Mouse (Mus musculus): Measurements from ENCODE around the gene Lce1e. TPM values are rescaled to one million over a fixed set of nuclear protein-coding genes. Genes with fewer than 3 reads are reported as not detected.

Gene Lce1e
- polyA plus RNA-seq (2015; fragmentation: Nextera tagmentation; extraction: Ambion mirVana), result not detected in 2 replicates

GRCm38 (mm10) chr3:92708974-92709373 lies at the start of gene Lce1e:
Gene Lce1e (minus strand): TSS chr3:92709074.
- Histone ChIP-seq H3K9me3 (replicated peaks; ENCODE audit: low read length) (no peaks in the 10 kb centered on the region), H3K4me1 (replicated peaks; ENCODE audit: insufficient read depth, low read length) (no peaks in the 10 kb centered on the region), H3K27ac (no peak within 1 kb of the TSS), H3K27me3 (ENCODE audit: insufficient read depth, low read length) (no peaks in the 10 kb centered on the region), H3K4me3 (replicated peaks; ENCODE audit: low read depth, low read length) (no peak within 1 kb of the TSS), H3K36me3 (ENCODE audit: insufficient read depth, low read length) (no peaks in the 10 kb centered on the region), H3K4me2 (ENCODE audit: low read length) (no peak within 1 kb of the TSS), H3K9ac (ENCODE audit: low read depth, low read length) (no peak within 1 kb of the TSS)
- WGBS, result 92% methylated on average over 2 of the region's 2 CpGs
- TF ChIP-seq CTCF (IDR thresholded peaks at IDR 0.05; ENCODE audit: low read depth), result no peak
- DNase-seq (ENCODE audit: low spot score) (no peak), ATAC-seq (replicated peaks; ENCODE audit: low FRiP score, low read depth) (no peak)

- DNase-seq (ENCODE audit: low spot score) (peak; percentile 1), ATAC-seq (replicated peaks; ENCODE audit: low FRiP score, low read depth) (no peak)
- Histone ChIP-seq H3K27ac (no peak overlapping the region), H3K4me1 (replicated peaks; ENCODE audit: insufficient read depth, low read length) (no peaks in the 10 kb centered on the region), H3K4me3 (replicated peaks; ENCODE audit: low read depth, low read length) (no peak overlapping the region), H3K27me3 (ENCODE audit: insufficient read depth, low read length) (no peaks in the 10 kb centered on the region), H3K9ac (ENCODE audit: low read depth, low read length) (no peak overlapping the region), H3K9me3 (replicated peaks; ENCODE audit: low read length) (no peaks in the 10 kb centered on the region), H3K36me3 (ENCODE audit: insufficient read depth, low read length) (no peaks in the 10 kb centered on the region), H3K4me2 (ENCODE audit: low read length) (no peak overlapping the region)
- WGBS, result 38% methylated on average over 3 of the region's 3 CpGs
- peak; percentile 39; the same call in 1 of the 2 replicates for TF ChIP-seq CTCF (IDR thresholded peaks at IDR 0.05; ENCODE audit: low read depth)
Observed at GRCm38 (mm10) chr3:92753197-92753596, 44.3 kb upstream of the Lce1e start.

- no peak for DNase-seq (ENCODE audit: low spot score)
- Histone ChIP-seq H3K4me3 (replicated peaks; ENCODE audit: low read depth, low read length) (no peak within 1 kb of the TSS), H3K9ac (ENCODE audit: low read depth, low read length) (no peak within 1 kb of the TSS), H3K27ac (no peak within 1 kb of the TSS), H3K4me2 (ENCODE audit: low read length) (no peak within 1 kb of the TSS), H3K4me1 (replicated peaks; ENCODE audit: insufficient read depth, low read length) (no peaks in the 10 kb centered on the region), H3K36me3 (ENCODE audit: insufficient read depth, low read length) (no peaks in the 10 kb centered on the region), H3K9me3 (replicated peaks; ENCODE audit: low read length) (no peaks in the 10 kb centered on the region), H3K27me3 (ENCODE audit: insufficient read depth, low read length) (no peaks in the 10 kb centered on the region)
- TF ChIP-seq CTCF (IDR thresholded peaks at IDR 0.05; ENCODE audit: low read depth), result no peak
- WGBS, result 86% methylated on average over 1 of the region's 1 CpGs
- no peak for ATAC-seq (replicated peaks; ENCODE audit: low FRiP score, low read depth)
Observed at GRCm38 (mm10) chr3:92752238-92752637, 43.4 kb upstream of the Lce1e start, which contains the start of gene Lce1g. Gene Lce1g (minus strand): TSS chr3:92752338.

- no peak for DNase-seq (ENCODE audit: low spot score)
- 86% methylated on average over 1 of the region's 1 CpGs for WGBS
- H3K4me2 ChIP-seq (ENCODE audit: low read length), result no peak within 1 kb of the TSS
Observed at GRCm38 (mm10) chr3:92738996-92739395, 30.1 kb upstream of the Lce1e start, which contains the start of gene Gm38119. Gene Gm38119 (minus strand): TSS chr3:92739096.

GRCm38 (mm10) chr3:92722631-92723030 lies 13.8 kb upstream of the Lce1e start:
- Histone ChIP-seq H3K27me3 (ENCODE audit: insufficient read depth, low read length) (no peaks in the 10 kb centered on the region), H3K36me3 (ENCODE audit: insufficient read depth, low read length) (no peaks in the 10 kb centered on the region), H3K27ac (no peak overlapping the region), H3K4me2 (ENCODE audit: low read length) (no peak overlapping the region), H3K4me3 (replicated peaks; ENCODE audit: low read depth, low read length) (no peak overlapping the region), H3K9me3 (replicated peaks; ENCODE audit: low read length) (no peaks in the 10 kb centered on the region), H3K9ac (ENCODE audit: low read depth, low read length) (no peak overlapping the region), H3K4me1 (replicated peaks; ENCODE audit: insufficient read depth, low read length) (no peaks in the 10 kb centered on the region)
- ATAC-seq (replicated peaks; ENCODE audit: low FRiP score, low read depth) (no peak), DNase-seq (ENCODE audit: low spot score) (no peak)
- no peak for TF ChIP-seq CTCF (IDR thresholded peaks at IDR 0.05; ENCODE audit: low read depth)
- WGBS, result 73% methylated on average over 5 of the region's 5 CpGs

More at GRCm38 (mm10) chr3:92738996-92739395, 30.1 kb upstream of the Lce1e start, which contains the start of gene Gm38119:
- TF ChIP-seq CTCF (IDR thresholded peaks at IDR 0.05; ENCODE audit: low read depth), result no peak
- Histone ChIP-seq H3K27ac (no peak within 1 kb of the TSS), H3K36me3 (ENCODE audit: insufficient read depth, low read length) (no peaks in the 10 kb centered on the region), H3K4me1 (replicated peaks; ENCODE audit: insufficient read depth, low read length) (no peaks in the 10 kb centered on the region), H3K4me3 (replicated peaks; ENCODE audit: low read depth, low read length) (no peak within 1 kb of the TSS), H3K9me3 (replicated peaks; ENCODE audit: low read length) (no peaks in the 10 kb centered on the region), H3K27me3 (ENCODE audit: insufficient read depth, low read length) (no peaks in the 10 kb centered on the region), H3K9ac (ENCODE audit: low read depth, low read length) (no peak within 1 kb of the TSS)
- no peak for ATAC-seq (replicated peaks; ENCODE audit: low FRiP score, low read depth)

GRCm38 (mm10) chr3:92720250-92720649 lies 11.4 kb upstream of the Lce1e start, which contains the start of gene Lce1f:
Gene Lce1f (minus strand): TSS chr3:92720350.
- H3K4me3 ChIP-seq (replicated peaks; ENCODE audit: low read depth, low read length), result no peak within 1 kb of the TSS
- H3K9me3 ChIP-seq (replicated peaks; ENCODE audit: low read length), result no peaks in the 10 kb centered on the region
- H3K27ac ChIP-seq, result no peak within 1 kb of the TSS
- no peak for DNase-seq (ENCODE audit: low spot score)
- H3K27me3 ChIP-seq (ENCODE audit: insufficient read depth, low read length), result no peaks in the 10 kb centered on the region
- H3K36me3 ChIP-seq (ENCODE audit: insufficient read depth, low read length), result no peaks in the 10 kb centered on the region
- no peaks in the 10 kb centered on the region for H3K4me1 ChIP-seq (replicated peaks; ENCODE audit: insufficient read depth, low read length)
- no peak for ATAC-seq (replicated peaks; ENCODE audit: low FRiP score, low read depth)
- 58% methylated on average over 3 of the region's 3 CpGs for WGBS
- no peak within 1 kb of the TSS for H3K9ac ChIP-seq (ENCODE audit: low read depth, low read length)
- TF ChIP-seq CTCF (IDR thresholded peaks at IDR 0.05; ENCODE audit: low read depth), result no peak
- no peak within 1 kb of the TSS for H3K4me2 ChIP-seq (ENCODE audit: low read length)

GRCm38 (mm10) chr3:92715122-92715521 lies 6.2 kb upstream of the Lce1e start:
- peak; percentile 42; the same call in 1 of the 2 replicates for TF ChIP-seq CTCF (IDR thresholded peaks at IDR 0.05; ENCODE audit: low read depth)

More at GRCm38 (mm10) chr3:92715122-92715521, 6.2 kb upstream of the Lce1e start:
- Histone ChIP-seq H3K9me3 (replicated peaks; ENCODE audit: low read length) (no peaks in the 10 kb centered on the region), H3K4me1 (replicated peaks; ENCODE audit: insufficient read depth, low read length) (no peaks in the 10 kb centered on the region), H3K4me3 (replicated peaks; ENCODE audit: low read depth, low read length) (no peak overlapping the region), H3K36me3 (ENCODE audit: insufficient read depth, low read length) (no peaks in the 10 kb centered on the region), H3K27ac (no peak overlapping the region), H3K27me3 (ENCODE audit: insufficient read depth, low read length) (no peaks in the 10 kb centered on the region), H3K9ac (ENCODE audit: low read depth, low read length) (no peak overlapping the region), H3K4me2 (ENCODE audit: low read length) (no peak overlapping the region)
- no peak for DNase-seq (ENCODE audit: low spot score)
- no peak for ATAC-seq (replicated peaks; ENCODE audit: low FRiP score, low read depth)
